Mouse (Mus musculus): ENCODE measurements around the gene Pbx1. TPM values are rescaled to one million over a fixed set of nuclear protein-coding genes. Genes with fewer than 3 reads are reported as not detected.

The Pbx1 gene
- polyA plus RNA-seq (2017; shearing (Covaris generic)): not detected

GRCm38 (mm10) chr1:168432232-168432280 is at the start of gene Pbx1:
Gene Pbx1, minus strand, starts transcription at chr1:168432270.

